Mouse (Mus musculus) lung, adult 2 months (tissue): ENCODE measurements around the gene Tab1.

Experiments used
- CTCF ChIP-seq: fragments of 200-500 bp; IDR thresholded peaks from 2 replicates; pipeline ENCODE4 v1.5.1; 2011; ENCODE audit warnings: mild to moderate bottlenecking, low read length, control low read depth; ENCODE audit not compliant: insufficient read depth
- POLR2A ChIP-seq: fragments of 200-500 bp; IDR thresholded peaks from 2 replicates; pipeline ENCODE4 v1.6.1; 2011; ENCODE audit warnings: low read depth, mild to moderate bottlenecking, control low read depth, low read length, borderline replicate concordance; ENCODE audit errors: extremely low read depth

GRCm38 (mm10) chr15:80096406-80096805 lies 36.5 kb upstream of the Tab1 start:
- TF ChIP-seq CTCF = no peak
- no peak for TF ChIP-seq POLR2A
